Mouse (Mus musculus): ENCODE measurements around the gene Gm28308. TPM values are rescaled to one million over a fixed set of nuclear protein-coding genes. Genes with fewer than 3 reads are reported as not detected.

The Gm28308 gene
- polyA plus RNA-seq, 1 experiment, result 0.78 TPM

DNA sequence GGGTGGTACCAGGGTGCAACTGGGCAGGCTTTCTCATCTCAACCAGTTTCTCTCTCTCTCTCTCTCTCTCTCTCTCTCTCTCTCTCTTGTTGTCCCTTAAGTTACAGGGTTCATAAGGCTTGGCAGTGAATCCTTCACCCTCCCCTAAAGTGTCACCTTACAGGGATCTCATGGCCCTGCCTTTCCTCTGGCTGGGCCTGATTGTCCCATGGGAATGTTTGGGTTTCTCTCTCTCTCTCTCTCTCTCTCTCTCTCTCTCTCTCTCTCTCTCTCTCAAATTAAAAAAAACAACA, 5.5 kb downstream of the Gm28308 start:
- TF ChIP-seq POLR2A (IDR thresholded peaks at IDR 0.05; ENCODE audit: low read depth, low read length) (no peak), CTCF (conservative IDR thresholded peaks at IDR 0.05; ENCODE audit: insufficient read depth, insufficient read length, low read depth, low read length) (no peak)
- peak; percentile 5 for DNase-seq
- Histone ChIP-seq H3K4me1 (ENCODE audit: control insufficient read depth, insufficient read depth, low read length) (peaks cover 13% of the 10 kb centered on the region), H3K36me3 (ENCODE audit: control insufficient read depth, insufficient read depth, low read length) (peaks cover 3% of the 10 kb centered on the region; the same call in 1 of the 2 replicates), H3K27ac (ENCODE audit: insufficient read depth, low read depth, low read length) (peak overlapping the region; percentile 1; the same call in 1 of the 2 replicates), H3K27me3 (replicated peaks; ENCODE audit: control insufficient read depth, insufficient read depth, low read length) (no peaks in the 10 kb centered on the region), H3K4me3 (ENCODE audit: insufficient read depth, low read depth, low read length) (no peak overlapping the region)

GRCm38 (mm10) chr6:52206882-52207683, 6.1 kb downstream of the Gm28308 start:
- DNase-seq, result peak; percentile 3
- TF ChIP-seq CTCF (conservative IDR thresholded peaks at IDR 0.05; ENCODE audit: insufficient read depth, insufficient read length, low read depth, low read length), result no peak
- no peak for TF ChIP-seq POLR2A (IDR thresholded peaks at IDR 0.05; ENCODE audit: low read depth, low read length)
- 62% methylated on average over 4 of the region's 4 CpGs for WGBS
- Histone ChIP-seq H3K4me1 (ENCODE audit: control insufficient read depth, insufficient read depth, low read length) (peaks cover 13% of the 10 kb centered on the region), H3K27me3 (replicated peaks; ENCODE audit: control insufficient read depth, insufficient read depth, low read length) (no peaks in the 10 kb centered on the region), H3K4me3 (ENCODE audit: insufficient read depth, low read depth, low read length) (no peak overlapping the region), H3K36me3 (ENCODE audit: control insufficient read depth, insufficient read depth, low read length) (peaks cover 3% of the 10 kb centered on the region; the same call in 1 of the 2 replicates), H3K27ac (ENCODE audit: insufficient read depth, low read depth, low read length) (peak overlapping the region; percentile 1; the same call in 1 of the 2 replicates)

- H3K36me3 ChIP-seq (ENCODE audit: control insufficient read depth, insufficient read depth, low read length), result peaks cover 5% of the 10 kb centered on the region; the same call in 1 of the 2 replicates
- no peak overlapping the region for H3K4me3 ChIP-seq (ENCODE audit: insufficient read depth, low read depth, low read length)
- peak; percentile 23 for DNase-seq
- no peak for TF ChIP-seq CTCF (conservative IDR thresholded peaks at IDR 0.05; ENCODE audit: insufficient read depth, insufficient read length, low read depth, low read length)
- TF ChIP-seq POLR2A (IDR thresholded peaks at IDR 0.05; ENCODE audit: low read depth, low read length), result no peak
- H3K27me3 ChIP-seq (replicated peaks; ENCODE audit: control insufficient read depth, insufficient read depth, low read length), result no peaks in the 10 kb centered on the region
- 66% methylated on average over 55 of the region's 55 CpGs for WGBS
- peaks cover 13% of the 10 kb centered on the region for H3K4me1 ChIP-seq (ENCODE audit: control insufficient read depth, insufficient read depth, low read length)
- peak overlapping the region; percentile 22; the same call in 1 of the 2 replicates for H3K27ac ChIP-seq (ENCODE audit: insufficient read depth, low read depth, low read length)
Measured at GRCm38 (mm10) chr6:52205638-52206621, 7.2 kb downstream of the Gm28308 start.

GRCm38 (mm10) chr6:52205221-52205620, 7.9 kb downstream of the Gm28308 start:
- Histone ChIP-seq H3K36me3 (ENCODE audit: control insufficient read depth, insufficient read depth, low read length) (peaks cover 5% of the 10 kb centered on the region; the same call in 1 of the 2 replicates), H3K27me3 (replicated peaks; ENCODE audit: control insufficient read depth, insufficient read depth, low read length) (no peaks in the 10 kb centered on the region), H3K27ac (ENCODE audit: insufficient read depth, low read depth, low read length) (peak overlapping the region; percentile 22), H3K4me1 (ENCODE audit: control insufficient read depth, insufficient read depth, low read length) (peaks cover 13% of the 10 kb centered on the region), H3K4me3 (ENCODE audit: insufficient read depth, low read depth, low read length) (no peak overlapping the region)
- WGBS, result 63% methylated on average over 14 of the region's 14 CpGs
- TF ChIP-seq POLR2A (IDR thresholded peaks at IDR 0.05; ENCODE audit: low read depth, low read length) (no peak), CTCF (conservative IDR thresholded peaks at IDR 0.05; ENCODE audit: insufficient read depth, insufficient read length, low read depth, low read length) (no peak)
- DNase-seq, result peak; percentile 27

- H3K36me3 ChIP-seq (ENCODE audit: control insufficient read depth, insufficient read depth, low read length), result peaks cover 5% of the 10 kb centered on the region; the same call in 1 of the 2 replicates
- WGBS, result 8% methylated on average over 65 of the region's 65 CpGs
- peak; percentile 96 for DNase-seq
- peak within 1 kb of the TSS; percentile 80 for H3K27ac ChIP-seq (ENCODE audit: insufficient read depth, low read depth, low read length)
- H3K27me3 ChIP-seq (replicated peaks; ENCODE audit: control insufficient read depth, insufficient read depth, low read length), result no peaks in the 10 kb centered on the region
- TF ChIP-seq POLR2A (IDR thresholded peaks at IDR 0.05; ENCODE audit: low read depth, low read length) (no peak), CTCF (conservative IDR thresholded peaks at IDR 0.05; ENCODE audit: insufficient read depth, insufficient read length, low read depth, low read length) (peak; percentile 79)
- peak within 1 kb of the TSS; percentile 68 for H3K4me3 ChIP-seq (ENCODE audit: insufficient read depth, low read depth, low read length)
- peaks cover 3% of the 10 kb centered on the region for H3K4me1 ChIP-seq (ENCODE audit: control insufficient read depth, insufficient read depth, low read length)
Measured at GRCm38 (mm10) chr6:52204050-52204752, 8.9 kb downstream of the Gm28308 start, which contains the start of gene Hoxa5. TSS of gene Hoxa5 (minus strand) at chr6:52204587.

- DNase-seq, result peak; percentile 57
- TF ChIP-seq POLR2A (IDR thresholded peaks at IDR 0.05; ENCODE audit: low read depth, low read length) (no peak), CTCF (conservative IDR thresholded peaks at IDR 0.05; ENCODE audit: insufficient read depth, insufficient read length, low read depth, low read length) (no peak)
- no peaks in the 10 kb centered on the region for H3K4me1 ChIP-seq (ENCODE audit: control insufficient read depth, insufficient read depth, low read length)
- H3K4me3 ChIP-seq (ENCODE audit: insufficient read depth, low read depth, low read length), result peak overlapping the region; percentile 68
- H3K36me3 ChIP-seq (ENCODE audit: control insufficient read depth, insufficient read depth, low read length), result peaks cover 5% of the 10 kb centered on the region; the same call in 1 of the 2 replicates
- peak overlapping the region; percentile 80 for H3K27ac ChIP-seq (ENCODE audit: insufficient read depth, low read depth, low read length)
- H3K27me3 ChIP-seq (replicated peaks; ENCODE audit: control insufficient read depth, insufficient read depth, low read length), result no peaks in the 10 kb centered on the region
- WGBS, result 11% methylated on average over 46 of the region's 46 CpGs
Measured at GRCm38 (mm10) chr6:52203371-52204049, 9.6 kb downstream of the Gm28308 start.

All from kidney, adult 2 months (tissue).